Mouse (Mus musculus) naive thymus-derived CD4-positive, alpha-beta T cell, adult 2 months (primary cell): ENCODE results near the gene Gng10.

Source experiments
- DNase-seq: peaks from one replicate; pipeline ENCODE4 v3.0.0-alpha.2; 2011; ENCODE audit warnings: low read depth

Gng10 gene

GRCm38 (mm10) chr4:59015181-59015580, 19.7 kb upstream of the Gng10 start:
- no peak for DNase-seq

- no peak for DNase-seq
These were observed 18.0 kb upstream of the Gng10 start for GRCm38 (mm10) chr4:59016922-59017321.

GRCm38 (mm10) chr4:59034325-59034917, 467 bp upstream of the Gng10 start:
- DNase-seq: no peak

- DNase-seq: no peak
These were observed 980 bp downstream of the Gng10 start for GRCm38 (mm10) chr4:59035786-59036350.

GRCm38 (mm10) chr4:59036490-59037127, 1.7 kb downstream of the Gng10 start:
- peak; percentile 86 for DNase-seq

GRCm38 (mm10) chr4:59037525-59037924, 2.6 kb downstream of the Gng10 start:
- no peak for DNase-seq

GRCm38 (mm10) chr4:59040397-59041287, 5.8 kb downstream of the Gng10 start:
- no peak for DNase-seq

GRCm38 (mm10) chr4:59043074-59043473, 8.2 kb downstream of the Gng10 start:
- DNase-seq: no peak

- no peak for DNase-seq
These were observed 9.0 kb downstream of the Gng10 start for GRCm38 (mm10) chr4:59043891-59044290.

- no peak for DNase-seq
These were observed 12.3 kb downstream of the Gng10 start for GRCm38 (mm10) chr4:59047222-59047621.

GRCm38 (mm10) chr4:59051081-59051480, 16.2 kb downstream of the Gng10 start:
- DNase-seq: no peak

GRCm38 (mm10) chr4:59057929-59058328, 23.0 kb downstream of the Gng10 start:
- DNase-seq: no peak

- no peak for DNase-seq
These were observed 27.6 kb downstream of the Gng10 start for GRCm38 (mm10) chr4:59062526-59062925.

GRCm38 (mm10) chr4:59069276-59069675, 34.4 kb downstream of the Gng10 start:
- no peak for DNase-seq

- DNase-seq: no peak
These were observed 48.5 kb downstream of the Gng10 start for GRCm38 (mm10) chr4:59083430-59083829.

GRCm38 (mm10) chr4:59089391-59089790, 54.5 kb downstream of the Gng10 start:
- DNase-seq: no peak
